Mouse (Mus musculus) liver, embryonic 11.5 days (tissue): Measurements from ENCODE around the gene Shld2. TPM values are rescaled to one million over a fixed set of nuclear protein-coding genes. Genes with fewer than 3 reads are reported as not detected.

ENCODE experiments used
- ATAC-seq: fragments of 200-750 bp; cut with Nextera tagmentation; replicated peaks from 2 replicates; pipeline ENCODE4 v1.8.0; 2017; ENCODE audit warnings: moderate number of reproducible peaks, mild to moderate bottlenecking, moderate TSS enrichment, moderate library complexity; ENCODE audit not compliant: low FRiP score
- DNase-seq: peaks from one replicate; pipeline ENCODE4 v3.0.0-alpha.2; 2017; ENCODE audit warnings: low spot score
- H3K27ac ChIP-seq: fragments of 300-500 bp; sonication (generic); 2 replicates; pipeline ENCODE4 v1.5.1; 2014; ENCODE audit warnings: mild to moderate bottlenecking, low read depth, low read length, control low read depth
- H3K27me3 ChIP-seq: fragments of 300-500 bp; sonication (generic); replicated peaks from 2 replicates; pipeline ENCODE4 v1.6.1; 2014; ENCODE audit warnings: low read length, mixed read lengths; ENCODE audit not compliant: control insufficient read depth, insufficient read depth
- H3K36me3 ChIP-seq: fragments of 300-500 bp; sonication (generic); 2 replicates; pipeline ENCODE4 v1.6.1; 2014; ENCODE audit warnings: mild to moderate bottlenecking, low read length, moderate library complexity, mixed read lengths; ENCODE audit not compliant: control insufficient read depth, insufficient read depth
- H3K4me1 ChIP-seq: fragments of 300-500 bp; sonication (generic); replicated peaks from 2 replicates; pipeline ENCODE4 v1.6.1; 2014; ENCODE audit warnings: low read length, mixed read lengths; ENCODE audit not compliant: control insufficient read depth, insufficient read depth
- H3K4me2 ChIP-seq: fragments of 300-500 bp; sonication (generic); 2 replicates; pipeline ENCODE4 v1.6.1; 2014; ENCODE audit warnings: mild to moderate bottlenecking, control low read depth, moderate library complexity
- H3K4me3 ChIP-seq: fragments of 300-500 bp; sonication (generic); 2 replicates; pipeline ENCODE4 v1.5.1; 2014; ENCODE audit warnings: low read depth, low read length, control low read depth
- H3K9ac ChIP-seq: fragments of 300-500 bp; sonication (generic); 2 replicates; pipeline ENCODE4 v1.6.1; 2014; ENCODE audit warnings: low read depth, low read length, control low read depth
- H3K9me3 ChIP-seq: fragments of 300-500 bp; sonication (generic); 2 replicates; pipeline ENCODE4 v1.6.1; 2016; ENCODE audit warnings: low read length, inconsistent platforms, mixed read lengths; ENCODE audit not compliant: control insufficient read depth
- WGBS: fragments of 180-500 bp; shearing (Covaris S2); extraction: QIAGEN DNeasy Blood & Tissue Kit; methylation state at CpG from one replicate; pipeline ENCODE4 v1.1.7; 2014; 5-methylcytosine and 5-hydroxymethylcytosine counted together
- polyA plus RNA-seq: library from polyadenylated mRNA; unstranded; fragments of >200 nt; fragmentation: Nextera tagmentation; extraction: Ambion mirVana; gene quantifications from 2 replicates; pipeline ENCODE4 v1.2.1, GENCODE M21; 2014

Gene Shld2
- polyA plus RNA-seq, 1 experiment from 2014 or later: 10.5 TPM

DNA sequence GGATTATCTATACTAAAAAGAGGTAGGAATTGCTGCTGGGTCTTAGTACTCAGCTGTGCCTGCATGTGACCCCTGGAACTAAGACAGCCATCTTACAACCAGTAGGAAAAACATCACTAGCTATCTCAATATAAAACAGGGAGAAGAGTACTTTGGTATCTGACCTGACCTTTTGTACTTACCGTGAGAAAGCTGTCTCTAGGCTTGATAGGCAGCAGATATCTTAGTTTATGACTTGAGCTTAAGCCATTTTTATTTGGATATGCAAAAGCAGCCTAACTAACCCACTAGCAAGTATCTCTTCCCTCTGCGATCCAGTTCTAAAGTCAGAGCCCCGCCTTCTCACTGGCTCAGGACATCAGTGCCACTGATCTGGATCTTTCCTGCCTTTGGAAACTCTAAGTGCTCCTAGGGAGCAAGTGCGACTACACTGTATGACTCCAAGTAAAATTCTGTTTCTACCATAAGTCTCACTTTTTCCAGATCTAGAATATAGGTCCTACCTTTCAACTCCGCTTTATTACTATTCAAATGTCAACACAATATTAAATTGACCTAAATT is 7.5 kb downstream of the Shld2 start:
- Histone ChIP-seq H3K4me2 (no peak overlapping the region), H3K9ac (no peak overlapping the region), H3K9me3 (no peaks in the 10 kb centered on the region), H3K36me3 (0 out of 2 replicates have a peak, but pooled peaks cover 2% of the 10 kb centered on the region), H3K4me1 (no peaks in the 10 kb centered on the region), H3K27me3 (no peaks in the 10 kb centered on the region), H3K4me3 (no peak overlapping the region), H3K27ac (no peak overlapping the region)
- DNase-seq: no peak
- no peak for ATAC-seq
- WGBS: 72% methylated on average over 5 of the region's 5 CpGs

DNA sequence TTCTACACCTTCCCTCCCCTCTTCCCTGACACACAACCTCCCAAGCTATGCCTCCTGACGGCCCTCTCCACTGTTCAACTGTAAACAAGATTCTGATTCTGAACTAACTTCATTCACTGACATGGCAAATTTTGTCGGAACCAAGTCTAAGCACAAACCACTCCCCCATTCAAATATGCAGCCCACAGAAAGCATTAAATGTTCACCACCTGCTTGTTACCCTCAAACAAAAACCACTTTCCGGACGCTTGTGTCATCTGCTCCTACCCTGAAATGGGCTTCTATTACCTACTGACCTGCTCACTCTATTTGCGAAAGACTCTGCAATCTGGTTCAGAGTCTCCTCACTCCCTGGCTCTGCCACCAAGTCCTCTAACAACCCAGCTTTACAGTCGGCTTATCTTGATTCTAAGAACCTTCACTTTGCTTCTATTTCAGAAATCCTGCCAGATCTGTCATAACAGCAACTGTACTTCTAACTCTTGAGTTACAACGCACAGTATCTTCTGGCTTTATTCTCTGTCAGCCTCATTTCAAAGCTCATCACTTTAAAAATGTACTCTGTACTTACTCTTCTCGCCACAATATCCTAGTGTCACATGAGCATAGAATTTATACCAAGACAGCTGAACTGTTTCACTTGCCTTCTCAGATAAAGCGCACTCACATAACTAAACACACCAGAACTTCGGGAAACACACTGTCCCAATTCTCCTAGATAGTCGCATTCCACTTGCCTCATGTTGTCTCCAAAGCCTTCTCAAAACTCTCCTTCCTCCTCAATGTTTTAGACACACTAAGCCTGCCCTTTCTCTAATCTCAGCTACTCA is 11.2 kb downstream of the Shld2 start:
- ATAC-seq (no peak), DNase-seq (no peak)
- Histone ChIP-seq H3K36me3 (0 out of 2 replicates have a peak, but pooled peaks cover 2% of the 10 kb centered on the region), H3K4me2 (no peak overlapping the region), H3K27me3 (no peaks in the 10 kb centered on the region), H3K4me1 (no peaks in the 10 kb centered on the region; the same call in 1 of the 2 replicates), H3K4me3 (no peak overlapping the region), H3K9me3 (no peaks in the 10 kb centered on the region), H3K27ac (0 out of 2 replicates have a peak overlapping the region, but pooled peaks have one; percentile 28), H3K9ac (no peak overlapping the region)
- 71% methylated on average over 11 of the region's 11 CpGs for WGBS

DNA sequence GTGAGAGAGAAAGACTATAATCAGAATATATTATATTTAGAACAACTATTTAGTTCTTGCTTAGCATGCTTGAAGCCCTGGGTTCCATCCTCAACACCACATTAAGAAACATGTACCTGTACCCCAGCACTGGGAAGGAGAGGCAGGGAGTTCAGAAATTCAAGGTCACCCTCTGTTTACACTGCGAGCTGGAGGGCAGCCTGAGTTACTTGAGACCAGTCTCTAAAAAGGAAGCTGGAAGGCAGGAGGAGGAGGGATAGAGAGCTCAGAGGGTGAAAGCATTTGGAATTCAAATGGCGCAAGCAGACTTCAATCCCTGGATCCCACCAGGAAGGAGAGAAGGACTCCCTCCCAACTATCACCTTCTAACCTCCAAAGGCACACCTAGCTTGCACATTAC is 12.7 kb downstream of the Shld2 start:
- DNase-seq: no peak
- 0 out of 2 replicates have a peak, but pooled peaks cover 2% of the 10 kb centered on the region for H3K36me3 ChIP-seq
- no peak overlapping the region for H3K27ac ChIP-seq
- no peaks in the 10 kb centered on the region for H3K27me3 ChIP-seq
- 57% methylated on average over 2 of the region's 2 CpGs for WGBS
- no peaks in the 10 kb centered on the region for H3K9me3 ChIP-seq
- H3K4me2 ChIP-seq: no peak overlapping the region
- no peak overlapping the region for H3K4me3 ChIP-seq
- no peak overlapping the region for H3K9ac ChIP-seq
- no peak for ATAC-seq
- no peaks in the 10 kb centered on the region; the same call in 1 of the 2 replicates for H3K4me1 ChIP-seq

DNA sequence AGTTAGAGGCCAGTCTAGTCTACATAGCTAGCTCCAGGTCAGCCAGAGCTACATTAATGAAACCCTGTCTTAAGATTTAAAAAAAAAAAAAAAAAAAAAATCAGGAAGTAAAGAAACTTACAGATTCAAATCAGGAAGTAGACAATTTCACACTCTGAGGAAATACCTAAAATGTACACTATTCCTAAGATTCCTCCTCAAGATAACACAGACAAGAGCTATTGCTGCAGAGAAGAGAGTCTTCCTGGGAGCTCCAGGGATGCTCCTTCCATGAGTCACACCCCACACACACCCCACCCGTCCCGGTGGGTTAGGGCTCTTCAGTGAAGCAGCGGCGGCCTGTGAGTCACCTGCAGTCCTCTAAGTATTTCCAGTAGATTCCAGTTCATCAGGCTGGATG is 13.3 kb downstream of the Shld2 start:
- H3K27me3 ChIP-seq: no peaks in the 10 kb centered on the region
- H3K9me3 ChIP-seq: no peaks in the 10 kb centered on the region
- H3K4me3 ChIP-seq: no peak overlapping the region
- H3K9ac ChIP-seq: no peak overlapping the region
- WGBS: 52% methylated on average over 4 of the region's 4 CpGs
- H3K36me3 ChIP-seq: 0 out of 2 replicates have a peak, but pooled peaks cover 2% of the 10 kb centered on the region
- no peaks in the 10 kb centered on the region; the same call in 1 of the 2 replicates for H3K4me1 ChIP-seq
- DNase-seq (no peak), ATAC-seq (no peak)
- no peak overlapping the region for H3K4me2 ChIP-seq
- no peak overlapping the region for H3K27ac ChIP-seq

DNA sequence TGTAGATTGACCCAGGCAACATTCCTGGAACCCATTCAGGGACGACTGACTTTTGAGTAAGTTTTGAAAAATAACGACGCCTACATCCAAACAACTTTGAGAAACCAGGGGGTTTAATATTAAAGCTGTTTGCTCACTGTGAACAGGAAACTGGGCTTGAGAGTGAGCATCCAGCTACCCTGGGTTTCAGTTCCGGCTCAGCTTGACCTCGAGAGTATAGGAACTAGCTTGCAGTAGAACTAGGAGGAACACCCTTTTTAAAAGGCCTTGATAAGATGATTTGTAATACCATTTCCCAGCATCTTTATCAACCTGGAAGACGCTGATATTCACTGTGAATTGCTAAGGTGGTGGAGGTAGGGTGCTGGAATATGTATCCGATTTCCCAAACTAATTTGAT is 13.9 kb downstream of the Shld2 start:
- no peak for ATAC-seq
- H3K27ac ChIP-seq: no peak overlapping the region
- H3K4me2 ChIP-seq: no peak overlapping the region

DNA sequence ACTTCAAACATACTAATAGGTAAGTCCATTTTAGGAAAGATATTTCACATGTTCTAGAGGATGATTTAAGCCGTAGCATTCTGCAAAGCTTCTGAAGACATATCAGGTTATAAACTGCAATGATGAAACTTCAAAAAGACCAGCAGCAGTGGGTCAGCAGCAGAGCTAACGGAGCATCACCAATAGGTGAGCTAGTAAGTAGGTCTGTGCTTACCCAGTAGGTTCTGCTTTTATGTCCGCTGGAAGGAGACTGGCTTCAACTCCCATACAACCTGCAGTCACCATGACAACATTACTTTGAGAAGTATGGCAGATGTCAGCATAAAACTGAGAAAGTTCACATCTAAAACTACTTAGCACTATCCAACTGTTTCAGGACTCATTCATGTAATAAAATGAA is 16.7 kb downstream of the Shld2 start:
- ATAC-seq (no peak), DNase-seq (no peak)
- Histone ChIP-seq H3K9ac (no peak overlapping the region), H3K4me1 (no peaks in the 10 kb centered on the region; the same call in 1 of the 2 replicates), H3K9me3 (no peaks in the 10 kb centered on the region), H3K4me3 (no peak overlapping the region), H3K36me3 (no peaks in the 10 kb centered on the region), H3K27me3 (no peaks in the 10 kb centered on the region), H3K27ac (no peak overlapping the region), H3K4me2 (no peak overlapping the region)
- WGBS: 85% methylated on average over 3 of the region's 3 CpGs

More for the DNA sequence above, 13.9 kb downstream of the Shld2 start:
- Histone ChIP-seq H3K9me3 (no peaks in the 10 kb centered on the region), H3K4me3 (no peak overlapping the region), H3K27me3 (no peaks in the 10 kb centered on the region), H3K4me1 (no peaks in the 10 kb centered on the region; the same call in 1 of the 2 replicates), H3K36me3 (no peaks in the 10 kb centered on the region), H3K9ac (no peak overlapping the region)
- DNase-seq: no peak
- 74% methylated on average over 7 of the region's 7 CpGs for WGBS

DNA sequence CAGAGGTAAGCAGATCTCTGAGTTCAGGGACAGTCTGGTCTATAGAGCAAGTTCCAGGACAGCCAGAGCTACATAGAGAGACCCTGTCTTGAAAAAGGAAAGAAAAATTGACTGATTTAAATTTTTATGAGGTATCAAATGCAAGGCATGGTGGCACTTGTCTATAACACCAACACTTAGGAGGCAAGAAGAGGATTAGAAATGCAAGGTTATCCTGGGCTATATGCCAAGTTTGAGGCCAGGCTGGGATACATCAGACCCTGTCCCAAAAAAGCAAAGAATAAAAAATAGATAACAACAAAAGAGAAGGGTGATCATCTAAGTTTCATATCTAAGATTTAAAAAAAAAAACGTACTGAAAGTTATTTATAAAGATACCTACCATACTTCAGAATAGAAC is 20.1 kb downstream of the Shld2 start:
- Histone ChIP-seq H3K36me3 (no peaks in the 10 kb centered on the region), H3K27ac (no peak overlapping the region), H3K9ac (no peak overlapping the region), H3K27me3 (no peaks in the 10 kb centered on the region), H3K4me3 (no peak overlapping the region), H3K4me1 (no peaks in the 10 kb centered on the region), H3K9me3 (no peaks in the 10 kb centered on the region), H3K4me2 (no peak overlapping the region)
- DNase-seq: no peak
- ATAC-seq: no peak
- 39% methylated on average over 1 of the region's 1 CpGs for WGBS

DNA sequence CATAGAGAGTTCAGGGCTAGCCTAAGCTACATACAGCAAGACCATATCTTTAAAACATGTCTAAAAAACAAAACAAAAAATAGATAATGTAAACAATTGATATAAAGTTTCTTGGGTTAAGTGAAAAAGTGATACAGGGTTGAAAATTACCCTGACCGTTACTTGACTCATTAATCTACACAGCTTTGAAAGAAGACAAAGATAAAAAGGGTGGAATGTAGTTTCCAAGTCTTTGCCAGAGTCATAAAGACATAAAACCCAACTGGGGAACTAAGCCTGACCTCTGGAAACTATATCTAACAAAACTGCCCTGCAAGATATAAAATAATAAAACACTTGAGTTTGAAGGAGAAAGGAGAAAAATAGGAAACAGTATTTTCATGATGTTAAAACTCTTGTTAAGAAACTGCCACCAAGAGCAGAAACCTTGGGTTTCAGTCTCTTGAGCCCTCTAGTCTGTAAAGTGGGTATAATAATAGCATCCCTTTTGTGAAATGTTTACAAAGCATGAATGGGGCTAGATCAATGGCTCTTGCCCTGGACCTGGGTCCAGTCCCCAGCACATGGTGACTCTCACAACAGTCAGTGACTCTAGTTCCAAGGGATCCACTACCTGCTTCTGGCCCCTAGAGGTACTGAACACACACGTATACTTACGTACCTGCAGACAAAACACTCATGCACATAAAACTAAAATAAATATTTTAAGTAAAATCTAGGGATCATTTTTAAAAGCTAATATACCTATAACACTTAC is 20.9 kb downstream of the Shld2 start:
- 81% methylated on average over 3 of the region's 3 CpGs for WGBS
- Histone ChIP-seq H3K9ac (no peak overlapping the region), H3K36me3 (no peaks in the 10 kb centered on the region), H3K27ac (no peak overlapping the region), H3K4me2 (no peak overlapping the region), H3K4me1 (no peaks in the 10 kb centered on the region), H3K4me3 (no peak overlapping the region), H3K27me3 (no peaks in the 10 kb centered on the region), H3K9me3 (no peaks in the 10 kb centered on the region)
- ATAC-seq (no peak), DNase-seq (no peak)
